Mouse (Mus musculus): ENCODE results near the gene Abcc9. TPM values are rescaled to one million over a fixed set of nuclear protein-coding genes. Genes with fewer than 3 reads are reported as not detected.

Abcc9 gene
- polyA plus RNA-seq (2016; fragmentation: Nextera tagmentation; extraction: Ambion mirVana) = 2.1 and 2.4 TPM in 2 replicates

- H3K27me3 ChIP-seq (replicated peaks) = 0 out of 2 replicates have a peak, but pooled peaks cover 7% of the 10 kb centered on the region
- H3K9ac ChIP-seq = 0 out of 2 replicates have a peak within 1 kb of the TSS, but pooled peaks have one; percentile 52
- no peaks in the 10 kb centered on the region for H3K9me3 ChIP-seq
- no peaks in the 10 kb centered on the region for H3K36me3 ChIP-seq
- H3K4me1 ChIP-seq = peaks cover 10% of the 10 kb centered on the region
- no peak within 1 kb of the TSS for H3K27ac ChIP-seq
- peak within 1 kb of the TSS; percentile 77 for H3K4me2 ChIP-seq (replicated peaks)
- WGBS = 8% methylated on average over 36 of the region's 36 CpGs
- peak; percentile 80 for ATAC-seq (ENCODE audit: low FRiP score, low read depth)
- peak within 1 kb of the TSS; percentile 31 for H3K4me3 ChIP-seq
These were observed at the start of gene Abcc9 for GRCm38 (mm10) chr6:142701652-142702637. Gene Abcc9 (minus strand): TSS chr6:142702315.

- H3K9ac ChIP-seq = no peak overlapping the region
These were observed 49.2 kb upstream of the Abcc9 start for GRCm38 (mm10) chr6:142751365-142751764.

DNA sequence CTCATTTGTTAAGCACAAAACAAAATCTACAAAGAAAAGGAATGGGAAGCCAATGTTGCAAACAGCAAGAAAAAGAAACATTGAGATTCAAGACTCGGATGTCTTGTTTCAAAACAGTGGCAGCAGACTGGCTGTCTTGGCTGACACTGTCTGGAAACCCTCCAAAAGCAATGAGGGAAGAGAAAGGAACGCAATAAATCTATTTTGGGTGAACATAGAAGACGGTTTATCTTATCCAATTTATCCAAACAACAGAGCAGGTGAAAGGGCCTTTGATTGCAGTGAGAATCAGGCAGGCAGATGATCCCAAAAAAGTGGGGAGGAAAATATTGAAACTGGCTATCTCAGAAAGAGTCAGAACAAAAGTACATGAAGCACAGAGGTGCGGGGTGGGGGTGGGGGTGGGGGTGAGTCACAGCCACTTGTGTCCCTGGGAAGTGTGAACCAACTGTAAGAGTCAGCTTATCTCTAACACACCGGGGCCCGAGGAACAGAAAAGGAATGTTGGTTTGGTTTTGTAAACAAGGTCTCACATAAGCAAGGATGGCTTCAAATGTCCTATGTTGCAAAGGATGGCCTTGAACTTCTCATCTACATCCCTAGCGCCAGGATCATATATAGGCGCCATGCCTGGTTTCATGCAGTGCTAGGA is 46.1 kb upstream of the Abcc9 start:
- Histone ChIP-seq H3K9me3 (0 out of 2 replicates have a peak, but pooled peaks cover 4% of the 10 kb centered on the region), H3K27ac (no peak overlapping the region), H3K4me3 (no peak overlapping the region), H3K27me3 (replicated peaks) (no peaks in the 10 kb centered on the region), H3K9ac (no peak overlapping the region), H3K4me2 (replicated peaks) (no peak overlapping the region), H3K4me1 (no peaks in the 10 kb centered on the region), H3K36me3 (no peaks in the 10 kb centered on the region)
- ATAC-seq (ENCODE audit: low FRiP score, low read depth) = no peak
- 86% methylated on average over 8 of the region's 8 CpGs for WGBS

More at GRCm38 (mm10) chr6:142751365-142751764, 49.2 kb upstream of the Abcc9 start:
- Histone ChIP-seq H3K27ac (no peak overlapping the region), H3K4me3 (no peak overlapping the region), H3K36me3 (no peaks in the 10 kb centered on the region), H3K27me3 (replicated peaks) (no peaks in the 10 kb centered on the region), H3K4me2 (replicated peaks) (no peak overlapping the region), H3K9me3 (no peaks in the 10 kb centered on the region), H3K4me1 (no peaks in the 10 kb centered on the region)
- WGBS = 42% methylated on average over 9 of the region's 9 CpGs
- ATAC-seq (ENCODE audit: low FRiP score, low read depth) = peak; percentile 74

DNA sequence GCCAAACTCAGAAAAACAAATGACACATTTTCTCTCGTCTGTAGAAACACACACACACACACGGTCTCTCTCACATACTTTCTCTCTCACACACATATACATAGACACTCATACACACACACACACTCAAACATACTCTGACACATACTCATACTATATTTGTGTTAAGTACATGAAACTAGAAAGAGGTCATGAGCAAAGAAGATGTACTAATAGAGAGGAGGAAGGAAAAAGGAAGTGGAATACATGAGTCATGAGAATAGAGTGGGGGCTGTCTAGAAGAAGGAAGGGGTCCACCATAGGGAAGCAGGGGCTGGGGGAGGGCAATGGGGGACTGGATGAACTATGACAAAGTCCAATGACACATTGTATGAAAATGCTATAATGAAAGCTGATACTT is 45.0 kb upstream of the Abcc9 start:
- H3K9ac ChIP-seq = no peak overlapping the region
- ATAC-seq (ENCODE audit: low FRiP score, low read depth) = no peak
- H3K27me3 ChIP-seq (replicated peaks) = no peaks in the 10 kb centered on the region
- no peaks in the 10 kb centered on the region for H3K36me3 ChIP-seq
- 0 out of 2 replicates have a peak, but pooled peaks cover 4% of the 10 kb centered on the region for H3K9me3 ChIP-seq
- H3K4me2 ChIP-seq (replicated peaks) = no peak overlapping the region
- H3K4me3 ChIP-seq = no peak overlapping the region
- no peaks in the 10 kb centered on the region for H3K4me1 ChIP-seq
- H3K27ac ChIP-seq = no peak overlapping the region
- WGBS = 84% methylated on average over 2 of the region's 2 CpGs

DNA sequence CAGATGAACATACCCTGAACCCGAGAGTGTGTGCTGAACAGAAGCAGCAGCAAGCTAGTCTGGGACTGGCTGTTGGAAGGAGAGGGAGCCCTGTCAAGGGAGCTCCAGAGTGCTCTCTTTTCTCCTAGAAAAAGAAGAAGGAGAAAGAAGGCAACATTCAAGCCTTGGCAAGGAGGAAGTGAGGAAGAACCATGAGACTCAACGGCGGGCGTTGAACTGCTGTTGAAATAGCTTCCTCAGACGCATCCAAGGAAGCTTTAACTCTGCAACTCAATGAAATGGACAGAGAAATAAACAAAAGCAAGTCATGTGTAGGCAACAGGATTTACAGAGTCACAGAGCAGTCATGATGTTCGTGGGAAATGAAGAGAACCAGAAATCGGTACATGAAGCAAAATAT is 44.6 kb upstream of the Abcc9 start:
- no peak overlapping the region for H3K4me2 ChIP-seq (replicated peaks)
- no peak for ATAC-seq (ENCODE audit: low FRiP score, low read depth)
- H3K9me3 ChIP-seq = 0 out of 2 replicates have a peak, but pooled peaks cover 4% of the 10 kb centered on the region
- H3K4me3 ChIP-seq = no peak overlapping the region
- 88% methylated on average over 7 of the region's 7 CpGs for WGBS
- H3K9ac ChIP-seq = no peak overlapping the region
- H3K36me3 ChIP-seq = no peaks in the 10 kb centered on the region
- H3K27ac ChIP-seq = no peak overlapping the region
- no peaks in the 10 kb centered on the region for H3K27me3 ChIP-seq (replicated peaks)
- H3K4me1 ChIP-seq = no peaks in the 10 kb centered on the region

- no peak overlapping the region for H3K9ac ChIP-seq
- no peak overlapping the region for H3K4me3 ChIP-seq
- H3K9me3 ChIP-seq = 0 out of 2 replicates have a peak, but pooled peaks cover 4% of the 10 kb centered on the region
- no peak for ATAC-seq (ENCODE audit: low FRiP score, low read depth)
- no peaks in the 10 kb centered on the region for H3K36me3 ChIP-seq
- no peaks in the 10 kb centered on the region for H3K4me1 ChIP-seq
- no peaks in the 10 kb centered on the region for H3K27me3 ChIP-seq (replicated peaks)
- H3K27ac ChIP-seq = no peak overlapping the region
- no peak overlapping the region for H3K4me2 ChIP-seq (replicated peaks)
- WGBS = 93% methylated on average over 5 of the region's 5 CpGs
These were observed 43.4 kb upstream of the Abcc9 start for GRCm38 (mm10) chr6:142745484-142745883.

DNA sequence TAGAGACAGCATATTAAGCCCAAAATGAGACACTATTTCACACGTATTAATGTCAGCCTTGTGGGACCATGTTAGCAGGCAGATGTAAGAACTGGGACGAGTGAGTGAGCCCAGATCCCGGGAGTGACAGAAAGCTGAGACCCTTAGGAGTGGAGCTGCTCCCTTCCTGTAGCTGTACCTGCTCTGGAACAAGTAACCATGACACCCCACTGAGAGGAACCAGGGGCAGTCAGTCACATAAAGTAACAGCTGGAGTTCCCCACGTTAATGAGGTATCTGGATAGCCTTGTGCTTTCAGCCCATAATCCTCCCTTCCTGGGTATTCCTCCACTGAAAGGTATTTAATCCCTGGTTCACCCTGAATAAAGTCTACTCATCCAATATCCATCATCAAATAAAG is 41.1 kb upstream of the Abcc9 start:
- H3K9ac ChIP-seq = no peak overlapping the region
- H3K27ac ChIP-seq = no peak overlapping the region

GRCm38 (mm10) chr6:142741763-142742162 is 39.6 kb upstream of the Abcc9 start:
- 0 out of 2 replicates have a peak, but pooled peaks cover 4% of the 10 kb centered on the region for H3K9me3 ChIP-seq
- no peak overlapping the region for H3K27ac ChIP-seq
- 88% methylated on average over 6 of the region's 6 CpGs for WGBS
- no peaks in the 10 kb centered on the region for H3K4me1 ChIP-seq
- no peaks in the 10 kb centered on the region for H3K36me3 ChIP-seq
- H3K4me3 ChIP-seq = no peak overlapping the region
- no peak for ATAC-seq (ENCODE audit: low FRiP score, low read depth)
- H3K27me3 ChIP-seq (replicated peaks) = no peaks in the 10 kb centered on the region
- no peak overlapping the region for H3K9ac ChIP-seq
- H3K4me2 ChIP-seq (replicated peaks) = no peak overlapping the region

More for the DNA sequence above, 41.1 kb upstream of the Abcc9 start:
- no peaks in the 10 kb centered on the region for H3K36me3 ChIP-seq
- no peaks in the 10 kb centered on the region for H3K4me1 ChIP-seq
- H3K27me3 ChIP-seq (replicated peaks) = no peaks in the 10 kb centered on the region
- no peak for ATAC-seq (ENCODE audit: low FRiP score, low read depth)
- H3K9me3 ChIP-seq = 0 out of 2 replicates have a peak, but pooled peaks cover 4% of the 10 kb centered on the region
- 72% methylated on average over 4 of the region's 4 CpGs for WGBS
- H3K4me2 ChIP-seq (replicated peaks) = no peak overlapping the region
- no peak overlapping the region for H3K4me3 ChIP-seq

- H3K4me2 ChIP-seq (replicated peaks) = no peak overlapping the region
- no peaks in the 10 kb centered on the region for H3K9me3 ChIP-seq
- H3K4me3 ChIP-seq = no peak overlapping the region
- H3K4me1 ChIP-seq = no peaks in the 10 kb centered on the region
- no peak for ATAC-seq (ENCODE audit: low FRiP score, low read depth)
- H3K27me3 ChIP-seq (replicated peaks) = no peaks in the 10 kb centered on the region
- H3K36me3 ChIP-seq = no peaks in the 10 kb centered on the region
- 78% methylated on average over 6 of the region's 6 CpGs for WGBS
- H3K27ac ChIP-seq = no peak overlapping the region
- H3K9ac ChIP-seq = no peak overlapping the region
These were observed 36.5 kb upstream of the Abcc9 start for GRCm38 (mm10) chr6:142738637-142739036.

- Histone ChIP-seq H3K4me2 (replicated peaks) (no peak overlapping the region), H3K9ac (no peak overlapping the region), H3K27ac (no peak overlapping the region), H3K9me3 (no peaks in the 10 kb centered on the region), H3K27me3 (replicated peaks) (no peaks in the 10 kb centered on the region), H3K4me3 (no peak overlapping the region), H3K4me1 (no peaks in the 10 kb centered on the region), H3K36me3 (no peaks in the 10 kb centered on the region)
- no peak for ATAC-seq (ENCODE audit: low FRiP score, low read depth)
- WGBS = 91% methylated on average over 2 of the region's 2 CpGs
These were observed 36.1 kb upstream of the Abcc9 start for GRCm38 (mm10) chr6:142738225-142738624.

DNA sequence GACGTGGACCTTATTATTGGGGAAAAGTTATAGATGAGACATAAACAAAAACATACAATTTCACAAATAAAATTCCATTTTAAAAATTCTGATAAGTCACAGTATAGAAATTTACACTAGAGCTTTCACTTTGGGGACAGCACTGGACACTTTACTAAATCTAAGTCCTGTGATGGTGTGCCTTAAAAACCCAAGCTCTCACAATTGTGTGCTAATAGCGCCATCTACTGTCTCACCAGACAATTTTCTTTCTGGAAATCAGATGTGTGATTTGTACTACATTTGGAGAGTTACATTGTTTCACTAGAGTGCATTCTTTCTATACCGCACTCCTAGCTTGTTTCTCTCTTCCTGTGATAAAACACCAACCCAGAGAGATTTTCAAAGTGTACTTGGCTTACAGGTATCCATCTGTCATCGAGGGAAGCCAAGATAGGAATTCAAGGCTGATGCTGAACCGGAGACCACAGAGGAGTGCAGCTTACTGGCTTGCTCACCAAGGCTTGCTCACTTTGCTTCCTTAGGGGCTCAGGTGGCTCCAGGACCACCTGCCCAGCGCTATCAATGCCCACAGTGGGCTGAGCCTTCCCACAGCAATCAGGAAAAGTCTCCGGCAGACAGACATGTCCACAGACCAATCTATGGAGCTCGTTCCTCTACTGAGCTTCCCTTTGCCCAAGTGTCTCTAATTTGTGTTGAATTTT is 33.3 kb upstream of the Abcc9 start:
- no peaks in the 10 kb centered on the region for H3K9me3 ChIP-seq
- H3K27ac ChIP-seq = no peak overlapping the region
- H3K4me2 ChIP-seq (replicated peaks) = no peak overlapping the region
- 48% methylated on average over 8 of the region's 8 CpGs for WGBS
- no peaks in the 10 kb centered on the region for H3K4me1 ChIP-seq
- peak; percentile 63; the same call in 1 of the 2 replicates for ATAC-seq (ENCODE audit: low FRiP score, low read depth)
- H3K27me3 ChIP-seq (replicated peaks) = no peaks in the 10 kb centered on the region
- no peaks in the 10 kb centered on the region for H3K36me3 ChIP-seq
- no peak overlapping the region for H3K4me3 ChIP-seq
- no peak overlapping the region for H3K9ac ChIP-seq

All from neural tube, embryonic 12.5 days (tissue).